Comparison of ENCODE assay signal across 21 mouse cellular contexts in the genomic region with DNA sequence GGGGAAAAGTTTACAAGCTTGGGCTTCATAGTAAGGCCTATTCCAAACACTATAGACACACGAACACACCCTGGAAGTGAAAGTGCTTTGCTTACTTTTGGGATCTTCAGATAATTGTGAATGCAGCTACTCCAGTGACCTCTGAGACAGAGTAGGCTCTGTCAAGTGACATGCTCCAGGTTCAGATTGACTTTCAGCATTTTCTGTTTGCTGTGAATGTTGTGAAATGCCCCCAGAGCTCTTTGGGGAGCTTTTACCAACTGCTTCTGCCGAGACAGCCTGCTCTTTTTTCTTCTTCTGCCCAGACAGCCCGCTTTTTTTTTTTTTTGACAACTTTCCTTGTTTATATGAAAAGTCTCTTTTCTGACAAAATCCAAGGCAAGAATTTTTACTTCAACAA. TPM values are rescaled to one million over a fixed set of nuclear protein-coding genes. Genes with fewer than 3 reads are reported as not detected.
DNase-seq lines count a peak whose midpoint lies in the region; ATAC-seq and TF ChIP-seq lines count a peak whose summit lies in the region.
"Had no signal": no experiment of that assay in that cellular context is flagged by ENCODE, and none has a peak within 500 bp of the region (broad histone marks: within the 10 kb centered on the region; RNA-seq: fewer than 3 reads in every experiment).

No protein-coding gene starts in this region.

- WGBS in heart, embryonic 14.5 days = 74% methylated on average over 3 of the region's 3 CpGs
- WGBS in lung, embryonic 16.5 days = 55% methylated on average over 3 of the region's 3 CpGs
- 74% methylated on average over 3 of the region's 3 CpGs for WGBS in hindbrain, postnatal 0 days

- no peak for TF ChIP-seq CTCF in hindbrain, postnatal 0 days (IDR thresholded peaks at IDR 0.05; ENCODE audit: low read depth)

- ATAC-seq in heart, embryonic 14.5 days (ENCODE audit: insufficient number of reproducible peaks, insufficient read depth, low FRiP score, low read depth) = no peak
- ATAC-seq in lung, embryonic 16.5 days (ENCODE audit: low read depth) = peak; percentile 27
- ATAC-seq in hindbrain, postnatal 0 days = no peak

- no peaks in the 10 kb centered on the region for H3K4me1 ChIP-seq in heart, embryonic 14.5 days (ENCODE audit: control insufficient read depth in 2 of 2, insufficient read depth in 2 of 2, low read length in 2 of 2)
- H3K4me1 ChIP-seq in lung, embryonic 16.5 days (replicated peaks; ENCODE audit: control insufficient read depth, insufficient read depth, low read length) = no peaks in the 10 kb centered on the region
- H3K4me1 ChIP-seq in brown adipose tissue, adult 24 weeks (ENCODE audit: control insufficient read depth, insufficient read depth, insufficient read length, low read length) = peaks cover 3% of the 10 kb centered on the region; the same call in 1 of the 2 replicates
- no peaks in the 10 kb centered on the region for H3K4me1 ChIP-seq in hindbrain, postnatal 0 days (ENCODE audit: insufficient read depth, low read length)
- H3K4me1 ChIP-seq: embryonic facial prominence, embryonic 15.5 days; neural tube, embryonic 12.5 days; stomach, embryonic 15.5 days had no signal

- H3K27me3 ChIP-seq in heart, embryonic 14.5 days (ENCODE audit: control insufficient read depth, insufficient read depth, low read length) = no peaks in the 10 kb centered on the region
- no peaks in the 10 kb centered on the region for H3K27me3 ChIP-seq in lung, embryonic 16.5 days (ENCODE audit: control insufficient read depth, insufficient read depth, low read depth, low read length)
- no peaks in the 10 kb centered on the region for H3K27me3 ChIP-seq in hindbrain, postnatal 0 days (ENCODE audit: insufficient read depth, low read length)
- H3K27me3 ChIP-seq: embryonic facial prominence, embryonic 15.5 days; neural tube, embryonic 12.5 days; stomach, embryonic 15.5 days had no signal

- H3K9ac ChIP-seq in heart, embryonic 14.5 days (ENCODE audit: low read length) = no peak overlapping the region
- H3K9ac ChIP-seq in lung, embryonic 16.5 days (ENCODE audit: low read length) = no peak overlapping the region
- no peak overlapping the region for H3K9ac ChIP-seq in hindbrain, postnatal 0 days (replicated peaks; ENCODE audit: low read length)
- H3K9ac ChIP-seq: embryonic facial prominence, embryonic 15.5 days; liver, embryonic 14.5 days; neural tube, embryonic 12.5 days; stomach, embryonic 15.5 days had no signal

- no peak for DNase-seq in heart, adult 18-20 months
- DNase-seq in lung, postnatal 4 days = no peak
- peak; percentile 31 for DNase-seq in lung, postnatal 25 days (ENCODE audit: low spot score)
- no peak for DNase-seq in hindbrain, postnatal 0 days (ENCODE audit: low spot score)
- DNase-seq in thymus, postnatal 4 days = no peak
- DNase-seq: cerebellum, postnatal 14 days; embryo, embryonic 11 days; gastrocnemius, postnatal 10 days; kidney, adult 2 months; kidney, postnatal 36 days; thymus, postnatal 14 days had no signal

- H3K36me3 ChIP-seq in heart, embryonic 14.5 days (ENCODE audit: control insufficient read depth, insufficient read depth, low read length) = peaks cover 81% of the 10 kb centered on the region
- H3K36me3 ChIP-seq in lung, embryonic 16.5 days (ENCODE audit: control insufficient read depth, insufficient read depth, low read length) = peaks cover 55% of the 10 kb centered on the region
- H3K36me3 ChIP-seq in hindbrain, postnatal 0 days (ENCODE audit: insufficient read depth, low read length) = peaks cover 66% of the 10 kb centered on the region

- H3K4me3 ChIP-seq in heart, embryonic 14.5 days (ENCODE audit: control insufficient read depth in 1 of 2, insufficient read depth in 1 of 2, low read depth in 1 of 2, low read length in 2 of 2) = no peak overlapping the region
- no peak overlapping the region for H3K4me3 ChIP-seq in lung, embryonic 16.5 days (ENCODE audit: low read length)
- H3K4me3 ChIP-seq in brown adipose tissue, adult 24 weeks (ENCODE audit: insufficient read depth, low read depth, low read length) = no peak overlapping the region
- no peak overlapping the region for H3K4me3 ChIP-seq in hindbrain, postnatal 0 days (ENCODE audit: low read length)
- H3K4me3 ChIP-seq: embryonic facial prominence, embryonic 15.5 days; neural tube, embryonic 12.5 days; stomach, embryonic 15.5 days had no signal

- H3K4me2 ChIP-seq in heart, embryonic 14.5 days (ENCODE audit: low read length) = no peak overlapping the region
- H3K4me2 ChIP-seq in lung, embryonic 16.5 days (ENCODE audit: low read depth, low read length) = no peak overlapping the region
- H3K4me2 ChIP-seq in hindbrain, postnatal 0 days (ENCODE audit: low read depth, low read length) = no peak overlapping the region
- H3K4me2 ChIP-seq: embryonic facial prominence, embryonic 15.5 days; midbrain, embryonic 11.5 days; neural tube, embryonic 12.5 days; stomach, embryonic 15.5 days had no signal

- peak overlapping the region; percentile 16 to 35; a peak in 3 of 4 replicates for H3K27ac ChIP-seq in heart, embryonic 14.5 days (replicated peaks in 1 of 2; ENCODE audit: control insufficient read depth in 1 of 2, insufficient read depth in 1 of 2, low read depth in 2 of 2, low read length in 2 of 2)
- H3K27ac ChIP-seq in lung, embryonic 16.5 days (ENCODE audit: low read length) = peak overlapping the region; percentile 60
- H3K27ac ChIP-seq in brown adipose tissue, adult 24 weeks (replicated peaks; ENCODE audit: low read depth, low read length) = peak overlapping the region; percentile 59
- H3K27ac ChIP-seq in hindbrain, postnatal 0 days = no peak overlapping the region
- H3K27ac ChIP-seq: embryonic facial prominence, embryonic 15.5 days; liver, embryonic 14.5 days; neural tube, embryonic 12.5 days had no signal

- H3K9me3 ChIP-seq in heart, embryonic 14.5 days (ENCODE audit: control insufficient read depth, low read length) = no peaks in the 10 kb centered on the region
- H3K9me3 ChIP-seq in lung, embryonic 16.5 days (ENCODE audit: control insufficient read depth, low read length) = no peaks in the 10 kb centered on the region
- no peaks in the 10 kb centered on the region for H3K9me3 ChIP-seq in hindbrain, postnatal 0 days (ENCODE audit: low read length)
- H3K9me3 ChIP-seq: embryonic facial prominence, embryonic 15.5 days; neural tube, embryonic 12.5 days; stomach, embryonic 15.5 days had no signal

RNA-seq across cellular contexts. Expression of gene Pkd1, which starts 34.9 kb away (rescaled TPM):
- 16.8 and 18.0 TPM in 2 replicates for polyA plus RNA-seq in heart, embryonic 14.5 days (2014; fragmentation: Nextera tagmentation; extraction: Ambion mirVana)
- total RNA-seq in heart, adult 18-20 months (2021) = 10 to 100 TPM; 34.1 to 34.5 TPM
- polyA plus RNA-seq in lung, embryonic 16.5 days (2015; fragmentation: Nextera tagmentation; extraction: Ambion mirVana) = 21.6 and 23.6 TPM in 2 replicates
- 8.2 and 10.1 TPM in 2 replicates for polyA plus RNA-seq in brown adipose tissue, adult 24 weeks (2012; ENCODE audit: insufficient read depth, insufficient read length, missing spikeins)
- total RNA-seq in hindbrain, postnatal 0 days (2014; rRNA removed) = 87.9 and 99.2 TPM in 2 replicates
- 14.9 and 16.0 TPM in 2 replicates for polyA plus RNA-seq in hindbrain, postnatal 0 days (2015; fragmentation: Nextera tagmentation; extraction: Ambion mirVana)

RNA-seq across cellular contexts. Expression of gene Tsc2, which starts 47.9 kb away (rescaled TPM):
- polyA plus RNA-seq in heart, embryonic 14.5 days (2014; fragmentation: Nextera tagmentation; extraction: Ambion mirVana) = 49.1 and 51.1 TPM in 2 replicates
- total RNA-seq in heart, adult 18-20 months (2021) = 100 to 1,000 TPM; 104 to 108 TPM
- 54.0 and 58.2 TPM in 2 replicates for polyA plus RNA-seq in lung, embryonic 16.5 days (2015; fragmentation: Nextera tagmentation; extraction: Ambion mirVana)
- 67.6 and 69.2 TPM in 2 replicates for polyA plus RNA-seq in brown adipose tissue, adult 24 weeks (2012; ENCODE audit: insufficient read depth, insufficient read length, missing spikeins)
- total RNA-seq in hindbrain, postnatal 0 days (2014; rRNA removed) = 98.0 and 114 TPM in 2 replicates
- 45.7 and 51.2 TPM in 2 replicates for polyA plus RNA-seq in hindbrain, postnatal 0 days (2015; fragmentation: Nextera tagmentation; extraction: Ambion mirVana)

RNA-seq across cellular contexts. Expression of gene Nthl1, which starts 48.0 kb away (rescaled TPM):
- 7.3 and 7.7 TPM in 2 replicates for polyA plus RNA-seq in heart, embryonic 14.5 days (2014; fragmentation: Nextera tagmentation; extraction: Ambion mirVana)
- total RNA-seq in heart, adult 18-20 months (2021) = 1 to 10 TPM; 2.6 to 3.1 TPM
- 17.6 and 17.9 TPM in 2 replicates for polyA plus RNA-seq in lung, embryonic 16.5 days (2015; fragmentation: Nextera tagmentation; extraction: Ambion mirVana)
- polyA plus RNA-seq in brown adipose tissue, adult 24 weeks (2012; ENCODE audit: insufficient read depth, insufficient read length, missing spikeins) = 3.4 and 7.7 TPM in 2 replicates
- total RNA-seq in hindbrain, postnatal 0 days (2014; rRNA removed) = 4.2 and 5.6 TPM in 2 replicates
- polyA plus RNA-seq in hindbrain, postnatal 0 days (2015; fragmentation: Nextera tagmentation; extraction: Ambion mirVana) = 7.2 and 7.8 TPM in 2 replicates
- total RNA-seq: monocyte, adult 5-6 weeks had no signal

RNA-seq across cellular contexts. Expression of gene Rab26, which starts 50.5 kb away (rescaled TPM):
- 1.7 and 1.9 TPM in 2 replicates for polyA plus RNA-seq in heart, embryonic 14.5 days (2014; fragmentation: Nextera tagmentation; extraction: Ambion mirVana)
- total RNA-seq in heart, adult 18-20 months (2021) = not detected
- polyA plus RNA-seq in lung, embryonic 16.5 days (2015; fragmentation: Nextera tagmentation; extraction: Ambion mirVana) = 2.6 and 4.9 TPM in 2 replicates
- not detected in 2 replicates for polyA plus RNA-seq in brown adipose tissue, adult 24 weeks (2012; ENCODE audit: insufficient read depth, insufficient read length, missing spikeins)
- total RNA-seq in hindbrain, postnatal 0 days (2014; rRNA removed) = 2.7 and 4.0 TPM in 2 replicates
- polyA plus RNA-seq in hindbrain, postnatal 0 days (2015; fragmentation: Nextera tagmentation; extraction: Ambion mirVana) = 10.6 and 14.7 TPM in 2 replicates
- total RNA-seq: hematopoietic stem cell, adult 5-6 weeks; monocyte, adult 5-6 weeks had no signal

RNA-seq across cellular contexts. Expression of gene Traf7, which starts 56.8 kb away (rescaled TPM):
- polyA plus RNA-seq in heart, embryonic 14.5 days (2014; fragmentation: Nextera tagmentation; extraction: Ambion mirVana) = 68.8 and 74.4 TPM in 2 replicates
- total RNA-seq in heart, adult 18-20 months (2021) = 10 to 100 TPM; 35.8 to 38.5 TPM
- 90.9 and 93.5 TPM in 2 replicates for polyA plus RNA-seq in lung, embryonic 16.5 days (2015; fragmentation: Nextera tagmentation; extraction: Ambion mirVana)
- 32.1 and 42.0 TPM in 2 replicates for polyA plus RNA-seq in brown adipose tissue, adult 24 weeks (2012; ENCODE audit: insufficient read depth, insufficient read length, missing spikeins)
- total RNA-seq in hindbrain, postnatal 0 days (2014; rRNA removed) = 159 and 165 TPM in 2 replicates
- polyA plus RNA-seq in hindbrain, postnatal 0 days (2015; fragmentation: Nextera tagmentation; extraction: Ambion mirVana) = 64.0 and 66.1 TPM in 2 replicates
